Mouse (Mus musculus) CD4-positive naive resting alpha-beta T cell, adult 57 days (primary cell): ENCODE measurements around the gene Shox2. TPM values are rescaled to one million over a fixed set of nuclear protein-coding genes. Genes with fewer than 3 reads are reported as not detected.

Experiments used
- total RNA-seq: library from RNA; stranded (reverse); gene quantifications from one replicate; pipeline ENCODE4 v1.2.4, GENCODE M21; 2023

The Shox2 gene
- total RNA-seq: not detected

DNA sequence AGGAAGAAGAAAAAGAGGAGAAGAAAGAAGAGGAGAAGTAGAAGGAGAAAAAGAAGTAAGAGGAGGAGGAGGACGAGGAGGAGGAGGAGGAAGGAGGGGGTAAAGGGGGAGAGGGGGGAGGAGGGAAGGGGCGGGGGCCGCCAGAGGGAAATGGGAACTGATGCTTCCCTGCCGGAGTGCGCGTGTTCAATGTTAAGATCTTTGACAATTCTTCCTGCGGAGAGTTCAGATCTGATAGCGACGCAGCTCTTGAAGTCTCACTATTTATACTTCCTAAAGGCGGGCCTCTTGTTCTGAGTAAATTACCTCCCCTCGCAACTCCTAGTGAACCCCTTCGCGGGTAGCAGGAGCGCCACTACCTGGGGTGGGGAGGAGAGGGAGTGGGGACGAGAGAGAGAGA, at the start of gene Shox2:
Shox2 (minus strand) TSS at position 66 of the 400 bp plus-strand sequence.

DNA sequence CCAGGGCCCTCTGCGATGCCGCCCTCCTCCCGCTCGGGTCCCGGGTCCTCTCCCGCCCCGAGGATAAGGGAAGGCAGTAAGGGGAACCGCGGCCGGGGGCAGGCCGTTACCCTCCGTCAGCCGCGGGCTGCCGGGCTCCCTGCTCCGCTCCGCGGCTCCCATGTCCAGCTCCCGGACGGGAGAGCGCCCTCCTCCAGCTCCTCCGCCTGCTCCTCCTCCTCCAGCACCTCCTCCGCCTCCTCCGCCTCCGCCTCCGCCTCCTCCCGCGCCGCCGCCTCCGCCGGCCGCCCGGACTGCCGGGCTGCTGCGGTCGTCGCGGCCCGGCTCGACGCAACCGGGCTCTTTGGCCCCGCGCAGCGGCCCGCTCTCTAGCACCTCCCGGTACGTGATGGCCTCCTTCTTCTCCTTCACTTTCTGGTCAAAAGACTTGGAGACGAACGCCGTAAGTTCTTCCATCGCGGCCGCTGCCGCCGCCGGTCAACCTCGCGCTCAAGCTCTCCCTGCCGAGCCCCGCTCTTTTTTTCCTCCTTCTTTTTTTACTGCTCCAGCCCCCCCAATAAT, 390 bp downstream of the Shox2 start, which contains the start of gene Rsrc1:
Rsrc1 (plus strand) TSS at position 290 of the 561 bp plus-strand sequence.

Other genes with a start within 250 kb of the Shox2 start
- 25.9 TPM for gene Rsrc1, start 381 bp downstream of the Shox2 start, total RNA-seq